Mouse (Mus musculus): ENCODE data around the gene Vsig10. TPM values are rescaled to one million over a fixed set of nuclear protein-coding genes. Genes with fewer than 3 reads are reported as not detected.

The Vsig10 gene
- polyA plus RNA-seq (2015; fragmentation: Nextera tagmentation; extraction: Ambion mirVana) = 1.4 and 1.7 TPM in 2 replicates

- Histone ChIP-seq H3K36me3 (no peaks in the 10 kb centered on the region), H3K4me1 (peaks cover 26% of the 10 kb centered on the region), H3K27ac (replicated peaks) (no peak within 1 kb of the TSS), H3K27me3 (peaks cover 5% of the 10 kb centered on the region; the same call in 1 of the 2 replicates), H3K4me3 (peak within 1 kb of the TSS; percentile 56), H3K4me2 (replicated peaks) (peak within 1 kb of the TSS; percentile 100), H3K9ac (replicated peaks) (peak within 1 kb of the TSS; percentile 66), H3K9me3 (no peaks in the 10 kb centered on the region)
- ATAC-seq (replicated peaks) = peak; percentile 81
- WGBS = under 1% methylated on average over 79 of the region's 81 CpGs
Observed at GRCm38 (mm10) chr5:117318741-117319629, at the start of gene Vsig10. Gene Vsig10, plus strand, starts transcription at chr5:117319083.

DNA sequence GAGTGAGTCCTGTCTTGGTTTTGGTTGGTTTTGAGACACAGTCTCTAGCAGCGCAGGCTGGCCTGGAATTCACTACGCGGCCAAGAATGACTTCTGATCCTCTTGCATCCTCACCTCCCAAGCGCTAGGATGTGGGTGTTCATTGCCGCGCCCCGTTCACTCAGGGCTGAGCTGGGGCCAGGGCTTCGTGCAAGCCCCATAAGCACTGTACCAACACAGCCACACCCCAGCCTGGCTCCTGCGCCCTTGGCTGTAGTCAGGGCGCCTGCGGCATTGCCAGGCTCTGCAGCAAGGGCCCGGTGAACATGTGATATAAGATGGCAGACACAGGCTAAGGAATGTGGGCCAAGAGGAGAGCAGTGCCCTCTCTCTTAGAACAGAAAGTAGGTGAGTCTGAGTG lies 49.5 kb upstream of the Vsig10 start:
- Histone ChIP-seq H3K27ac (replicated peaks) (no peak overlapping the region), H3K4me2 (replicated peaks) (no peak overlapping the region), H3K36me3 (peaks cover 29% of the 10 kb centered on the region), H3K9ac (replicated peaks) (no peak overlapping the region), H3K4me1 (no peaks in the 10 kb centered on the region), H3K27me3 (no peaks in the 10 kb centered on the region), H3K4me3 (no peak overlapping the region), H3K9me3 (no peaks in the 10 kb centered on the region)
- WGBS = 96% methylated on average over 12 of the region's 12 CpGs
- ATAC-seq (replicated peaks) = no peak

DNA sequence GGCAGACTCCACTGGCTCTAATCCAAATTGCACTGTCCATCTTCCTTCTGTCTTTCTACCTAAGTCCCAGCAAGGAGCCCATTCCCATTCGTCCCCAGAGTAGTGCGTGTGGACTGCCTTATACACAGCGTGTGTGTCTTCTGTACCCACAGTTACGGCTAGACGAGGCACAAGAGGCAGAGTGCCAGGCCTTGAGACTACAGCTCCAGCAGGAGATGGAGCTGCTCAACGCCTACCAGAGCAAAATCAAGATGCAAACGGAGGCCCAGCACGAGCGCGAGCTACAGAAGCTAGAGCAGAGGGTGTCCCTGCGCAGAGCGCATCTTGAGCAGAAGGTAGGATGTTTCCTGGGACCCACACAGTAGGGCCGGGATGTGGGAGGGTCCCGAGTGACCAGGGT lies 46.9 kb upstream of the Vsig10 start:
- peaks cover 9% of the 10 kb centered on the region; the same call in 1 of the 2 replicates for H3K36me3 ChIP-seq
- 88% methylated on average over 14 of the region's 14 CpGs for WGBS
- no peak overlapping the region for H3K4me2 ChIP-seq (replicated peaks)
- H3K27me3 ChIP-seq = no peaks in the 10 kb centered on the region
- no peaks in the 10 kb centered on the region for H3K9me3 ChIP-seq
- no peak overlapping the region for H3K27ac ChIP-seq (replicated peaks)
- ATAC-seq (replicated peaks) = no peak
- H3K4me1 ChIP-seq = no peaks in the 10 kb centered on the region
- H3K9ac ChIP-seq (replicated peaks) = no peak overlapping the region
- H3K4me3 ChIP-seq = no peak overlapping the region

GRCm38 (mm10) chr5:117274817-117275216 lies 44.1 kb upstream of the Vsig10 start:
- 77% methylated on average over 5 of the region's 5 CpGs for WGBS
- Histone ChIP-seq H3K36me3 (peaks cover 9% of the 10 kb centered on the region; the same call in 1 of the 2 replicates), H3K27me3 (no peaks in the 10 kb centered on the region), H3K27ac (replicated peaks) (no peak overlapping the region), H3K9me3 (no peaks in the 10 kb centered on the region), H3K4me2 (replicated peaks) (no peak overlapping the region), H3K4me3 (no peak overlapping the region), H3K9ac (replicated peaks) (no peak overlapping the region), H3K4me1 (no peaks in the 10 kb centered on the region)
- no peak for ATAC-seq (replicated peaks)

DNA sequence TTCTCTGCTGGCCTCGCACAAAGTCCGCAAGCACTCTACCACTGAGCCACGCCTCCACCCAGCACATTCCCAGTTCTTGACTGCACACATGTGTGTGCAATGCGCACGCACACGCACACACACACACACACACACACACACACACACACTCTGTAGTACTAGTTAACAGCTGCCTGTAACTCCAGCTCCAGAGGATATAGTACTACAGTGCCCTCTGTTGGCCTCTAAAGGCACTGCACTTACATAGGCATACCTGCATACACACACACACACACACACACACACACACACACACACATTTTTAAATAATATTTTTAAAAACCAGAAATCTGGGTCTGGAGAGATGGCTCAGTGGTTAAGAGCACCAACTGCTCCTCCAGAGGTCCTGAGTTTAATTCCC lies 41.1 kb upstream of the Vsig10 start:
- Histone ChIP-seq H3K4me2 (replicated peaks) (no peak overlapping the region), H3K9me3 (no peaks in the 10 kb centered on the region), H3K27ac (replicated peaks) (no peak overlapping the region), H3K4me3 (no peak overlapping the region), H3K4me1 (no peaks in the 10 kb centered on the region), H3K9ac (replicated peaks) (no peak overlapping the region), H3K36me3 (peaks cover 23% of the 10 kb centered on the region), H3K27me3 (no peaks in the 10 kb centered on the region)
- ATAC-seq (replicated peaks) = no peak
- 100% methylated on average over 6 of the region's 6 CpGs for WGBS

GRCm38 (mm10) chr5:117278809-117279668 lies 39.8 kb upstream of the Vsig10 start:
- Histone ChIP-seq H3K9me3 (no peaks in the 10 kb centered on the region), H3K36me3 (peaks cover 23% of the 10 kb centered on the region), H3K27ac (replicated peaks) (no peak overlapping the region), H3K4me3 (no peak overlapping the region), H3K9ac (replicated peaks) (no peak overlapping the region), H3K4me2 (replicated peaks) (no peak overlapping the region), H3K4me1 (peaks cover 3% of the 10 kb centered on the region), H3K27me3 (no peaks in the 10 kb centered on the region)
- WGBS = 86% methylated on average over 15 of the region's 15 CpGs
- no peak for ATAC-seq (replicated peaks)

DNA sequence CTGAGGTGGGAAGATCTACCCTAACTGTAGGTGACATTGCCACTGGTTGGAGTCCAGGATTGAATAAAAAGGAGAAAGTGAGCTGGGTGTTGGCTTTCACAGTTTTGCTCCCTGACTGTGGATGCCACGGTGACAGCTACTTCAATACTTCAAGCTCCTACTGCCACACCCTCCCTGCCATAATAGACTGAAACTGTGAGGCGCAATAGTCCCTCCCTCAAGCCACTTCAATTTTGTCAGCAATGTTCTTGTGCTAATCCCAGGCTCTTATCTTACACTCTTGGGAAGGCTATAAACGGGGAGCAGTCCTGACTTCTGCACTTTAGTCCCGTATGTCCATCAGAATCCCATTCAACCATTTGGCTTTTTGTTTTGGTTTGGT lies 39.2 kb upstream of the Vsig10 start:
- Histone ChIP-seq H3K36me3 (peaks cover 23% of the 10 kb centered on the region), H3K9me3 (no peaks in the 10 kb centered on the region), H3K4me1 (peaks cover 9% of the 10 kb centered on the region), H3K27me3 (no peaks in the 10 kb centered on the region), H3K4me3 (no peak overlapping the region), H3K4me2 (replicated peaks) (no peak overlapping the region), H3K9ac (replicated peaks) (no peak overlapping the region), H3K27ac (replicated peaks) (no peak overlapping the region)
- 74% methylated on average over 4 of the region's 4 CpGs for WGBS
- ATAC-seq (replicated peaks) = no peak

GRCm38 (mm10) chr5:117281536-117281935 lies 37.3 kb upstream of the Vsig10 start:
- Histone ChIP-seq H3K27me3 (no peaks in the 10 kb centered on the region), H3K36me3 (peaks cover 23% of the 10 kb centered on the region), H3K27ac (replicated peaks) (no peak overlapping the region), H3K4me3 (no peak overlapping the region), H3K4me1 (peaks cover 28% of the 10 kb centered on the region), H3K4me2 (replicated peaks) (no peak overlapping the region), H3K9me3 (no peaks in the 10 kb centered on the region), H3K9ac (replicated peaks) (no peak overlapping the region)
- WGBS = 93% methylated on average over 10 of the region's 10 CpGs
- no peak for ATAC-seq (replicated peaks)

DNA sequence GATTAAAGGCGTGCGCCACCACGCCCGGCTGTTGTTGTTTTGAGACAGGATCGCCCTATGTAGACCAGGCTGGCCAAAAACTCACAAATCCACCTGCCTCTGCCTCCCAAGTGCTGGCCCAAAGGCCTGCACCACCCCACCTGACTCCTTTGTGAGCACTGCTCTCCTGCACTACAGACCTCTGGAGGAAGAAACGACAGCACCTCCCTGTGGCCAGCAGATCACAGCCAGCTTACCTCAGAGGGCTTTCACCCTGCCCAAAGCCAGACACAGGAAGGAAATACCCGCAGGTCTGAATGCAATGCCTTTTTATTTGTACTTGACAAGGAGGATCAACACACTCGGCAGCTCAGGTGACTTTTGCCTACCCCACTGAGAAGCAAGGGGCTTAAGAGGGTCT lies 36.5 kb upstream of the Vsig10 start:
- Histone ChIP-seq H3K4me1 (peaks cover 30% of the 10 kb centered on the region), H3K27ac (replicated peaks) (no peak overlapping the region), H3K36me3 (peaks cover 23% of the 10 kb centered on the region), H3K4me3 (no peak overlapping the region), H3K4me2 (replicated peaks) (no peak overlapping the region), H3K27me3 (no peaks in the 10 kb centered on the region), H3K9me3 (no peaks in the 10 kb centered on the region), H3K9ac (replicated peaks) (no peak overlapping the region)
- WGBS = 91% methylated on average over 8 of the region's 8 CpGs
- no peak for ATAC-seq (replicated peaks)

DNA sequence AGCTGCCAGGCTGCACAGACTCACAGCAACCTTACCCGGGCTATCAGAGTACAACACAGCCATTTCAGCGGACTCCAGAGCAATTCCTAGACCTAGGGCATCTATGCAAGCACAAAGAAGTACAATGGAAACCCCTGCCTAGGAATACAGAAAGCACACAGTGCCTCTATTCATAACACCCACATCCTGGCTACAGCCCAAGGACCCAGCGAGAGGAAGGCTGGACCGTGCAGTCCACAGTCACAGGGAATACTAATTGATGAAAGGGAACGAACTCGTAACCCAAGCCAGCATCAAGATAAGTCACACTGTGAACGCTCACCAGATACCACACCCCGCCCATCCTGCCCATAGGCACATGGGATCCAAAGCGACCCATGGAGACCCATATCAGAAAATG lies 34.9 kb upstream of the Vsig10 start:
- WGBS = 27% methylated on average over 9 of the region's 9 CpGs
- Histone ChIP-seq H3K36me3 (peaks cover 23% of the 10 kb centered on the region), H3K27me3 (no peaks in the 10 kb centered on the region), H3K4me3 (no peak overlapping the region), H3K4me2 (replicated peaks) (no peak overlapping the region), H3K9ac (replicated peaks) (no peak overlapping the region), H3K4me1 (peaks cover 36% of the 10 kb centered on the region), H3K9me3 (no peaks in the 10 kb centered on the region), H3K27ac (replicated peaks) (peak overlapping the region; percentile 7; the same call in 1 of the 2 replicates)
- peak; percentile 25; the same call in 1 of the 2 replicates for ATAC-seq (replicated peaks)

GRCm38 (mm10) chr5:117284682-117285081 lies 34.2 kb upstream of the Vsig10 start:
- H3K36me3 ChIP-seq = peaks cover 23% of the 10 kb centered on the region
- H3K4me2 ChIP-seq (replicated peaks) = no peak overlapping the region
- H3K27ac ChIP-seq (replicated peaks) = no peak overlapping the region
- H3K4me1 ChIP-seq = peaks cover 36% of the 10 kb centered on the region
- 27% methylated on average over 7 of the region's 7 CpGs for WGBS
- no peaks in the 10 kb centered on the region for H3K9me3 ChIP-seq
- H3K27me3 ChIP-seq = no peaks in the 10 kb centered on the region
- no peak overlapping the region for H3K9ac ChIP-seq (replicated peaks)
- no peak for ATAC-seq (replicated peaks)
- H3K4me3 ChIP-seq = no peak overlapping the region

DNA sequence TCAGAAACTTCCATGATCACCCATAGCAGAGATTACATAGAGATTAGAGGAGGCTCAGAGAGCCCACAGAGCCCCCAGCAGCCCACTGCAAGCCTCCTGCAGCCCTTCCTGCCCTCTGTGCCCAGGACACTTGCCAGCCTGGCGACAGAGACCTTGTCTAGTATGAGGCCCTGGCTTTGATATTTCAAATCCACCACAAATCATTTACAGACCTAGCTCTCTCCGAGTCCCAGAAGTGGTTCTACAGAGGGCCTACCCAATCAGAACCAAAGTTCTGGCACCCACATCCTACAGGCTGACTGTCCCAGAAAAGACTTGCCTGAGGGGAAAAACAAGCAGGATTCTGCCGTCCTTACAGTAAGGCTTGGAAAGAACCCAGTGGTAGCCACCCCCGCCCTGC lies 33.6 kb upstream of the Vsig10 start:
- Histone ChIP-seq H3K4me3 (0 out of 2 replicates have a peak overlapping the region, but pooled peaks have one; percentile 77), H3K4me1 (peaks cover 36% of the 10 kb centered on the region), H3K36me3 (peaks cover 22% of the 10 kb centered on the region), H3K27ac (replicated peaks) (no peak overlapping the region), H3K4me2 (replicated peaks) (no peak overlapping the region), H3K27me3 (no peaks in the 10 kb centered on the region), H3K9me3 (no peaks in the 10 kb centered on the region), H3K9ac (replicated peaks) (0 out of 2 replicates have a peak overlapping the region, but pooled peaks have one; percentile 16)
- ATAC-seq (replicated peaks) = no peak
- WGBS = 69% methylated on average over 4 of the region's 4 CpGs

Measured in forebrain, embryonic 15.5 days (tissue).